Mouse (Mus musculus) forebrain, embryonic 12.5 days (tissue): ENCODE results near the gene Rundc3a. TPM values are rescaled to one million over a fixed set of nuclear protein-coding genes. Genes with fewer than 3 reads are reported as not detected.

Source experiments
- ATAC-seq: fragments of 200-750 bp; cut with Nextera tagmentation; 2 replicates; pipeline ENCODE4 v1.8.0; 2017; ENCODE audit warnings: moderate TSS enrichment; ENCODE audit not compliant: low FRiP score
- H3K27ac ChIP-seq: fragments of 300-500 bp; sonication (generic); 2 replicates; pipeline ENCODE4 v1.5.1; 2016; ENCODE audit warnings: mild to moderate bottlenecking
- H3K27me3 ChIP-seq: fragments of 300-500 bp; sonication (generic); 2 replicates; pipeline ENCODE4 v1.6.1; 2016; ENCODE audit warnings: mild to moderate bottlenecking
- H3K36me3 ChIP-seq: fragments of 300-500 bp; sonication (generic); replicated peaks from 2 replicates; pipeline ENCODE4 v1.6.1; 2016; ENCODE audit warnings: mild to moderate bottlenecking
- H3K4me1 ChIP-seq: fragments of 300-500 bp; sonication (generic); 2 replicates; pipeline ENCODE4 v1.6.1; 2016
- H3K4me2 ChIP-seq: fragments of 300-500 bp; sonication (generic); 2 replicates; pipeline ENCODE4 v1.6.1; 2016; ENCODE audit warnings: mild to moderate bottlenecking, moderate library complexity
- H3K4me3 ChIP-seq: fragments of 300-500 bp; sonication (generic); replicated peaks from 2 replicates; pipeline ENCODE4 v1.5.1; 2016; ENCODE audit warnings: mild to moderate bottlenecking
- H3K9ac ChIP-seq: fragments of 300-500 bp; sonication (generic); 2 replicates; pipeline ENCODE4 v1.6.1; 2016; ENCODE audit warnings: mild to moderate bottlenecking
- H3K9me3 ChIP-seq: fragments of 300-500 bp; sonication (generic); 2 replicates; pipeline ENCODE4 v1.6.1; 2016
- WGBS: fragments of 180-500 bp; shearing (Covaris S2); methylation state at CpG from one replicate; pipeline ENCODE4 v1.1.7; 2016; 5-methylcytosine and 5-hydroxymethylcytosine counted together
- polyA plus RNA-seq: library from polyadenylated mRNA; unstranded; fragments of >200 nt; fragmentation: Nextera tagmentation; extraction: Ambion mirVana; gene quantifications from 2 replicates; pipeline ENCODE4 v1.2.1, GENCODE M21; 2016

Gene Rundc3a
- polyA plus RNA-seq, 1 experiment from 2014 or later: 103 TPM

- H3K9me3 ChIP-seq: no peaks in the 10 kb centered on the region
- 91% methylated on average over 6 of the region's 6 CpGs for WGBS
Observed at GRCm38 (mm10) chr11:102442089-102442488, 48.9 kb downstream of the Rundc3a start.

GRCm38 (mm10) chr11:102443740-102444139 is 50.5 kb downstream of the Rundc3a start:
- no peak for ATAC-seq
- Histone ChIP-seq H3K27ac (no peak overlapping the region), H3K36me3 (peaks cover 52% of the 10 kb centered on the region), H3K9me3 (no peaks in the 10 kb centered on the region), H3K27me3 (peaks cover 25% of the 10 kb centered on the region), H3K4me3 (no peak overlapping the region), H3K4me1 (peaks cover 50% of the 10 kb centered on the region), H3K4me2 (no peak overlapping the region), H3K9ac (no peak overlapping the region)
- 74% methylated on average over 12 of the region's 12 CpGs for WGBS

More at GRCm38 (mm10) chr11:102442089-102442488, 48.9 kb downstream of the Rundc3a start:
- no peak for ATAC-seq
- peaks cover 55% of the 10 kb centered on the region for H3K4me1 ChIP-seq
- no peak overlapping the region for H3K27ac ChIP-seq
- H3K4me3 ChIP-seq: no peak overlapping the region
- no peak overlapping the region for H3K9ac ChIP-seq
- H3K4me2 ChIP-seq: no peak overlapping the region
- peaks cover 22% of the 10 kb centered on the region for H3K27me3 ChIP-seq
- peaks cover 66% of the 10 kb centered on the region for H3K36me3 ChIP-seq

DNA sequence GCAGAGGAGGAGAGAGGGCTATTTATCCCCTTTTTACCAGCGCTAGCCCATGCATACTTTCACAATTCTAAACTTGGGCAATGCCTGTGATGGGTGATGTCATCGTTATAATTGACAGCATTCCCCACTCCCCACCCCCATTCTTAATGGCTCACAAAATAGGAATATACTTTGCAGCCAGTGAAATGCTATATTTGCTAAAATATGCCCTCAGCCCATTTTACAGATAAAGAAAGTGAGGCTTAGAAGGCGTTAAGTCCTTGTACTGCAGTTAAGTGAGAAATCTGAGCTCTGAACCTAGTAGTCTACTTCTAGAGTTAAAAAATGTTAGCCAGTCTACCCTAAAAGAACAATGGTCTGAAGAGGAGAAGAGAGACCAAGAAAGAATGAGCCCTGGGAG is 51.1 kb downstream of the Rundc3a start:
- Histone ChIP-seq H3K9me3 (no peaks in the 10 kb centered on the region), H3K4me3 (no peak overlapping the region), H3K27ac (no peak overlapping the region), H3K4me1 (peaks cover 45% of the 10 kb centered on the region), H3K36me3 (peaks cover 46% of the 10 kb centered on the region), H3K9ac (no peak overlapping the region), H3K4me2 (no peak overlapping the region), H3K27me3 (peaks cover 23% of the 10 kb centered on the region)
- no peak for ATAC-seq
- WGBS: 64% methylated on average over 3 of the region's 3 CpGs

GRCm38 (mm10) chr11:102444781-102445180 is 51.6 kb downstream of the Rundc3a start:
- peaks cover 45% of the 10 kb centered on the region for H3K4me1 ChIP-seq
- H3K36me3 ChIP-seq: peaks cover 41% of the 10 kb centered on the region
- peak overlapping the region; percentile 46 for H3K9ac ChIP-seq
- H3K4me2 ChIP-seq: peak overlapping the region; percentile 89
- peak overlapping the region; percentile 75 for H3K4me3 ChIP-seq
- 1% methylated on average over 6 of the region's 6 CpGs for WGBS
- no peak for ATAC-seq
- H3K27ac ChIP-seq: peak overlapping the region; percentile 94; the same call in 1 of the 2 replicates
- H3K9me3 ChIP-seq: no peaks in the 10 kb centered on the region
- peaks cover 23% of the 10 kb centered on the region for H3K27me3 ChIP-seq

- H3K4me2 ChIP-seq: peak overlapping the region; percentile 89
- peaks cover 45% of the 10 kb centered on the region for H3K4me1 ChIP-seq
- no peak for ATAC-seq
- peak overlapping the region; percentile 94 for H3K9ac ChIP-seq
- H3K27ac ChIP-seq: peak overlapping the region; percentile 94
- H3K27me3 ChIP-seq: peaks cover 23% of the 10 kb centered on the region
- 16% methylated on average over 10 of the region's 10 CpGs for WGBS
- peak overlapping the region; percentile 75 for H3K4me3 ChIP-seq
- peaks cover 35% of the 10 kb centered on the region for H3K36me3 ChIP-seq
- no peaks in the 10 kb centered on the region for H3K9me3 ChIP-seq
Observed at GRCm38 (mm10) chr11:102445264-102445890, 52.2 kb downstream of the Rundc3a start.

DNA sequence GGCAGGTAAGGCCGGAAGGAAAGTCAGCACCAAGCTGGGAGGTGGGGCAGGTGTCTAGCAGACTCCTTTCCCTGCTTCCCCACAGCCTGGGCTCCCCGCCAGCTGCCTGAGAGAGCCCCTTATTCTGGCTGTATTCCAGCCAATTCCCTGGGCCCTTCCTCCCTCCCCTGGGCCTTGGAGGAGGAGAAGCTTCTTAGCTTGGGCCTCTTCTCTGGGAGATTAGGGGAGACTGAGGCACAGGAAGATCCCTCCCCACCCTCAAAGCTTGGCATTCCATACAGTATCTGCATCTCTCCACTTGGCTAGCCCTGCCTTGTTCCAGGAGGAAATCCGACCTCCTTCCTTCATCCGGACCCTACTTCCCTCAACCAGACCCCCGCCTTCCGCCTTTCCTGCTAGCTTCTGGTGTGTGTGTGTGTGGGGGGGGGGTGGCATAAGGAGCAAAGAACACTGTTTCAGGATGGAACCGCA is 52.7 kb downstream of the Rundc3a start:
- peaks cover 27% of the 10 kb centered on the region for H3K27me3 ChIP-seq
- peak overlapping the region; percentile 94 for H3K27ac ChIP-seq
- 17% methylated on average over 7 of the region's 7 CpGs for WGBS
- H3K4me2 ChIP-seq: peak overlapping the region; percentile 89
- 0 out of 2 replicates have a peak, but pooled peaks have one; percentile 7 for ATAC-seq
- peak overlapping the region; percentile 75 for H3K4me3 ChIP-seq
- H3K9me3 ChIP-seq: no peaks in the 10 kb centered on the region
- peaks cover 45% of the 10 kb centered on the region for H3K4me1 ChIP-seq
- peaks cover 30% of the 10 kb centered on the region for H3K36me3 ChIP-seq
- H3K9ac ChIP-seq: peak overlapping the region; percentile 94

GRCm38 (mm10) chr11:102446581-102447461 is 53.6 kb downstream of the Rundc3a start:
- ATAC-seq: peak; percentile 66
- Histone ChIP-seq H3K4me1 (peaks cover 45% of the 10 kb centered on the region), H3K27ac (peak overlapping the region; percentile 94), H3K4me2 (peak overlapping the region; percentile 89), H3K36me3 (peaks cover 21% of the 10 kb centered on the region), H3K4me3 (peak overlapping the region; percentile 75), H3K9ac (peak overlapping the region; percentile 94), H3K27me3 (peaks cover 32% of the 10 kb centered on the region), H3K9me3 (no peaks in the 10 kb centered on the region)
- 0% methylated on average over 48 of the region's 49 CpGs for WGBS

DNA sequence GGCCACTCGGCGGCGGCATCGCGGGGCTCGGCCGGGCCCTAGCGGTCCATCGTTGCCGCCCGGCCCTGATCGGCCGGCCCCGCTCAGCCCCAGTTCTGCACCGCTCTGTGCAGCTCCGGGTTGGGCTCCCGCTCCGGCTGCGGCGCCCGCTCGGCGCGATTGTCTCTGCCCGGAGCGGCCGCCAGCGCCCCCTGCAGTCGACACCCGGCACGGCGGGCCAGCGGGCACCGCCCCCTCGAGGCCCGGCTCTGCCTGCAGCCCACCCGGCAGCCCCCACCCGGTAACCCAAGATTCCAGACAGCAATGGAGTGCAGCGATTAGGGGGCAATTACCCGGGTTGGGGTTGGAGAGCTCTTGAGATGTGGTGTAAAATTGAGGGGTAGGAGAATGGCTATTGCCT is 54.3 kb downstream of the Rundc3a start, which contains the start of gene Fam171a2:
Fam171a2 (minus strand) TSS at position 186 of the 400 bp plus-strand sequence.
- H3K36me3 ChIP-seq: peaks cover 14% of the 10 kb centered on the region
- WGBS: under 1% methylated on average over 37 of the region's 40 CpGs
- H3K4me2 ChIP-seq: peak within 1 kb of the TSS; percentile 89
- no peaks in the 10 kb centered on the region for H3K9me3 ChIP-seq
- H3K4me1 ChIP-seq: peaks cover 45% of the 10 kb centered on the region
- peak; percentile 82 for ATAC-seq
- peak within 1 kb of the TSS; percentile 94 for H3K27ac ChIP-seq
- H3K27me3 ChIP-seq: peaks cover 38% of the 10 kb centered on the region
- peak within 1 kb of the TSS; percentile 94 for H3K9ac ChIP-seq
- peak within 1 kb of the TSS; percentile 75 for H3K4me3 ChIP-seq

- Histone ChIP-seq H3K4me3 (no peak overlapping the region), H3K36me3 (peaks cover 8% of the 10 kb centered on the region), H3K27me3 (peaks cover 44% of the 10 kb centered on the region), H3K9ac (no peak overlapping the region), H3K27ac (no peak overlapping the region), H3K9me3 (no peaks in the 10 kb centered on the region), H3K4me2 (no peak overlapping the region), H3K4me1 (peaks cover 45% of the 10 kb centered on the region)
- WGBS: 11% methylated on average over 8 of the region's 8 CpGs
- ATAC-seq: no peak
Observed at GRCm38 (mm10) chr11:102448327-102448726, 55.1 kb downstream of the Rundc3a start.

DNA sequence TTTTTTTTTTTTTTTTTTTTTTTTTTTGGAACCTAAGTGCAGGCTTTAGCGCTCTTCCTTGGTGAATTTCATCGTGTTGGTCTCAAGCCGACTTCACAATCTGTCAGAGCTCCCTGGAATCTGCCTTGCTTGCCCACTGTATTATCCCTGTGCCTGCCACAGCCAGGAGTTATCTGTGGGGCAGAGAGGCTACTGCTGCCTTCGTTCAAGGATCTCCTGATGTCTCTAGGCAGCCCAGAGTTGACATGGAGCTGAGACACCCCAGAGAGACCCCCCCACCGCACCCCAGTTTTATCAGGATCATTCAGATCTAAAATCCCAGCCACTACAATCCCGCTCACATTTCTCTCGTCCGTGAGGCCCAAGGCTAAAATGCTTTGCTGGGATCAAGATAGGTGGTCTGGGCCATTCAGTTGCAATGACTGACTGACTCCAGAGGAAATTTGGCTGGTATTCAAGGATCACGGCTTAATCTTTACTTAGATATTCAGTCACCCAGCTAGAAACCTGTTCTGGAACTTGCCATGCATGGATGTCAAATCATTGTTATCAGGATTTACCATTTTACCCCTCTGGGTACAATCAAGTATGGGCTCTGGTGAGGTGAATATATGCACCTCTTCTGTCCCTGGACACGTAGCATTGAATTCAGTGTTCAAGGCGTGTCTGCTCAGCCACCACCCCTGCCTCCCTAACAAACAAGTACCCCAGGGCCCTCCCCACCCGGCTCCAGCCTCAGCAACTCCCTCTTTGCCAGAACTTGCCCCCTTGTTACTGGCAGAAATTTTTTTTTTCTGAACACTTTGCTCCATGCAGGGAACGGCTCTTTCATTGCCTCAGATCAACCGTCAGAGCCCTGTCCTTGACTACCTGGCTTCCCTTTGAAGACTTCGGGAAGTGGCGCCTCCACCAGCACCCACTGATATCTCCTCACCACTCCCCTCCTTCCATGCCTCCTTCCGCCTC is 56.1 kb downstream of the Rundc3a start:
- no peak for ATAC-seq
- H3K4me1 ChIP-seq: peaks cover 35% of the 10 kb centered on the region
- peaks cover 53% of the 10 kb centered on the region for H3K27me3 ChIP-seq

More for the DNA sequence above, 56.1 kb downstream of the Rundc3a start:
- Histone ChIP-seq H3K36me3 (no peaks in the 10 kb centered on the region), H3K27ac (no peak overlapping the region), H3K9ac (no peak overlapping the region), H3K9me3 (no peaks in the 10 kb centered on the region), H3K4me3 (no peak overlapping the region), H3K4me2 (no peak overlapping the region)
- 48% methylated on average over 17 of the region's 17 CpGs for WGBS
